Mouse (Mus musculus): Measurements from ENCODE around the gene Kcne4. TPM values are rescaled to one million over a fixed set of nuclear protein-coding genes. Genes with fewer than 3 reads are reported as not detected.

The Kcne4 gene
- total RNA-seq, 1 experiment from 2014 or later: 6.5 TPM

DNA sequence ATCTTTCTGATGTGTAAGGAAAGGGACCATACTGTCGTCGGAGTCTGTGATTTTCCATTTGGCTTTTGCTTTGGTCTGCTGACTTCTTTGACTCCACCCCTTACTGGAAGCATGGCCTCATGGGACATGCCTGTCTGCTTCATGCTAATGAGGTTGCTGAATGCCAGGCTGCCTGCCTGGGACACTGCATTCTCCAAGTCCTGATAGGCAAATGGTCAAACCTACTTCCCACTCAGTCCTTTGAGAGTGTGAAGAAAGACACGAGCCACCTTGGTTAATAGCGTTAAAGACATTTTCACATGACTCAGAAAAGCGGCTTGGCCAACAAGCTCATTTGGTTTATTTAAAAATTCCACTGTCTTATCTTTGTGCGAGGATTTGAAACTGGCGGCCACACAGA is 43.5 kb downstream of the Kcne4 start:
- DNase-seq: peak; percentile 60

DNA sequence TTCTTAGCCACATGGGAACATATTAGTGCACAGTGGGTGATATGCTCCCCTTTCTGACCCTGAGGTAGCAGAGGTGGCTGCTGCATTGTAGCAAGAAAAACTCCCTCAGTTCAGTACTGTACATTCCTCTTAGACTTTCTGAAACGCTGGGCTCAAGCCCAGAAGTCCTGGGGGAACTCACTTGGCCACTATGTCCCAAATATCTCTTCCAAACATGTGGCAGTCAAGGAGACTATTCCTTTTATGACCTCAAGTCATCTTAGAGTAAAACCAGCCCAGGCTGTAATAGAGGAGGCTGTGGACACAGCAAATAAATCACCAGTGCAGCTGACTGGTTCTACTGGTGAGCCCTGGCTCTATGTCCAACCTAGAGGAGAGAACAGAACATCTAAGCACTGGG is 45.7 kb downstream of the Kcne4 start:
- peak; percentile 49 for DNase-seq

DNA sequence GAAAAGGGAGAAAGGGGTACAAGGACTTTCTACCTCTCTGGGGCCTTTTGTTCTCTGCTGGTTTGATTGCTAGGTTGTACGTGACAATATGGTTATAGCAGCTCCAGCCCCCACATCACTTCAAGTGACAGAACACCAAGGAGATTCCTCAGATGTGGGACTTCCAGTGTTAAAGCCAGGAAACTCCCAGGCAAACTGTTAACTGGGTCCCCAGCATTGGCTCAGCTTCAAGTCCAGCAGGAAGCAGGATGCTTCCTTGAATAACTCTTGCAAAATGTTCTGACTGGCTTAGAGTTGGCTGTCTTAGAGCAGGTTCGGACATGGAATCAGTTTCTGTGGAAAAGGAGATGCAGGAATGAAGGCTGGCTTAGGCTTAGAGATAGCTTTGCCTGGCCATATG is 47.3 kb downstream of the Kcne4 start:
- peak; percentile 55 for DNase-seq

DNA sequence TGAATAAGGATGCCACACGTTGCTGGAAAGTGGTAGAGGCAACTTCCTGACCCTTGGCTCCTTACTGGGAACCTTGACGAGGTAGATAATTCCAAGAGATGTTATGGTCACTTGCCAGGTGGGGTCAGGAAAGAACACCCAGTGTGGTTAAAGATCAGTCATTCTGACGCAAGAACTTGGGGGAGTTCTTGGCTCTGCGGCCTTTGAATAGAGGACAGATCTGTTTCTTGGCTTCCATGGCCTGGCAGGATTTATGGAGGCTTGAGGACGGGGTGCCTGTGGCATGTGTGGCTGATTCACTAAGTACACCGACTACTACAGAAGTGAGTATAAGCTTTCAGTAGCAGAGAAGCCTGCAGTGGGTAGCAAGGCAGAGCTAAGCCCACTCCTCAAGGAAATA is 47.8 kb downstream of the Kcne4 start:
- DNase-seq: peak; percentile 75

DNA sequence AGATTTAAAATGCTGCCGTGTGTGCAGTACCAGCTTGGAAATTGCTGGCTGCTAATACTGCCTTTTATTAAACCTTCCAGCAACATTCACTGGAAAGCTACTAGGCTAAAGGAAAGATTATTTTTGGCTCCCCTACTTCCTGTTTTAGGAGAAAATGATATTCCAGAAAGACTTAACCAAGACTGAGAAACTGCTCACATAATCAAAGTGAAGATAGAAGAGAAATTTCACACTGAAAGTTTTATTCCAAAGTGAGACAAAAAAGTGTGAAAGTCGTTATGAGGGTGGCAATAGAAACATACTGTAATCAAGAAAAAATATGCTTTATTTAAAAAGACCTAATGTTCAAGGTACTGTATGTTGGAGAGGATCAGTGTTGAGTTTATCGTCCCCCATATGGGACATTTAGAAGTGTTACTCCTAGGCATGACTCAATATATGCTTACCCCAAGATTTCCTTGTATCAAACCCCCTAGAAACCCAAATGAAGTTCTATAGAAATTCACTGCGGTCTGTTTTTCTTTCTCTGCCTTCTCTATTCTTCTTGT is 48.3 kb downstream of the Kcne4 start:
- no peak for DNase-seq

DNA sequence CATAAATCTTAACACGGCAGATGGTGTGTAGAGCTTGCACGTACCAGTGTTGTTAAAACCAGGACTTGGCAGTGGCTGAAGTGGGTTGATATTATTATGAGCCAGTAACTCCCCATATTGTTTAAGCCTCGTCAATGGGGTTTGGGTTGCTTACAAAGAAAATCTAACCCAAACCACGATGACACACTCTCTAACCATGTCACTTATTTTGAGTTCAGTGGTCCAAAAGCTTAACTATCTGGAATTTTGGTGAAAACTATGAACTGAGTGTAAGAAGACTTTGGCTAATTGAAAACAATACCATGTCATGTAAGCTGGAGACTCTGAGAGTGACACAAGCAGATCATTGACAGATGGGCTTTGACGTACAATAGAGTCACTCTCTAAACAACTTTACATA is 49.4 kb downstream of the Kcne4 start:
- DNase-seq: no peak

DNA sequence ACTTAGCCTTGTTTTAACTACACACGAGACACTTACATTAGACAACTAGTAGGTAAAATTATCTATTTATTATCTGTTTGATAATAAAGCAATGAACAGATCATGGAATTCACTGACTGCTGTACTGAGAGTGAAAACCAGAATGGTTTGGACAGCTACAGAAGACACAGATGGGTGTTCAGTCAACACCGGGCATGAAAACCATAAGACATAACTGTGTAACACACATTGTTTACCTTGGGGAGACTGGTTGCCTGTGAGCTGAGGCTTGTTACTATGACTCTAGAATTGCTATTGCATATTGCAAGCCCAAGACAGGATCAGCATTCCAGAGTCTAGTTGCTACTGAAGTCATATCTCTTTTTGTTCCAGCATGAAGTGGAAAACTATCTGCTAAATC is 49.9 kb downstream of the Kcne4 start:
- DNase-seq: no peak

Other genes starting within 250 kb of the Kcne4 start
- 11.9 and 15.6 TPM in 2 replicates for gene Acsl3, start 158.9 kb upstream of the Kcne4 start, total RNA-seq (2021)
- gene Utp14b, start 158.7 kb upstream of the Kcne4 start, total RNA-seq (2021): 3.1 and 3.6 TPM in 2 replicates

Data from adrenal gland, postnatal 14 days (tissue).